Mouse (Mus musculus) heart, embryonic 15.5 days (tissue): ENCODE results near the gene Adamts20. TPM values are rescaled to one million over a fixed set of nuclear protein-coding genes. Genes with fewer than 3 reads are reported as not detected.

Source experiments
- ATAC-seq: fragments of 200-750 bp; cut with Nextera tagmentation; replicated peaks from 2 replicates; pipeline ENCODE4 v1.8.0; 2017; ENCODE audit warnings: low read depth, moderate TSS enrichment; ENCODE audit not compliant: insufficient number of reproducible peaks, insufficient read depth, low FRiP score
- H3K27ac ChIP-seq: fragments of 300-500 bp; sonication (generic); 2 replicates; pipeline ENCODE4 v1.5.1; 2015; ENCODE audit warnings: mild to moderate bottlenecking, inconsistent platforms
- H3K27me3 ChIP-seq: fragments of 300-500 bp; sonication (generic); 2 replicates; pipeline ENCODE4 v1.6.1; 2015; ENCODE audit warnings: inconsistent platforms
- H3K36me3 ChIP-seq: fragments of 300-500 bp; sonication (generic); 2 replicates; pipeline ENCODE4 v1.6.1; 2015; ENCODE audit warnings: mild to moderate bottlenecking, inconsistent platforms
- H3K4me1 ChIP-seq: fragments of 300-500 bp; sonication (generic); replicated peaks from 2 replicates; pipeline ENCODE4 v1.6.1; 2015; ENCODE audit warnings: inconsistent platforms
- H3K4me2 ChIP-seq: fragments of 300-500 bp; sonication (generic); 2 replicates; pipeline ENCODE4 v1.6.1; 2015; ENCODE audit warnings: inconsistent platforms, mild to moderate bottlenecking, moderate library complexity
- H3K4me3 ChIP-seq: fragments of 300-500 bp; sonication (generic); 2 replicates; pipeline ENCODE4 v1.5.1; 2015; ENCODE audit warnings: mild to moderate bottlenecking, inconsistent platforms
- H3K9ac ChIP-seq: fragments of 300-500 bp; sonication (generic); 2 replicates; pipeline ENCODE4 v1.6.1; 2015; ENCODE audit warnings: mild to moderate bottlenecking, inconsistent platforms
- H3K9me3 ChIP-seq: fragments of 300-500 bp; sonication (generic); replicated peaks from 2 replicates; pipeline ENCODE4 v1.6.1; 2016; ENCODE audit warnings: inconsistent platforms
- WGBS: fragments of 180-500 bp; shearing (Covaris S2); methylation state at CpG from one replicate; pipeline ENCODE4 v1.1.7; 2015; ENCODE audit warnings: mixed read lengths; 5-methylcytosine and 5-hydroxymethylcytosine counted together
- polyA plus RNA-seq: library from polyadenylated mRNA; unstranded; fragments of >200 nt; fragmentation: Nextera tagmentation; extraction: Ambion mirVana; gene quantifications from 2 replicates; pipeline ENCODE4 v1.2.1, GENCODE M21; 2015

Adamts20 gene
- polyA plus RNA-seq, 1 experiment from 2014 or later: 0.92 TPM

DNA sequence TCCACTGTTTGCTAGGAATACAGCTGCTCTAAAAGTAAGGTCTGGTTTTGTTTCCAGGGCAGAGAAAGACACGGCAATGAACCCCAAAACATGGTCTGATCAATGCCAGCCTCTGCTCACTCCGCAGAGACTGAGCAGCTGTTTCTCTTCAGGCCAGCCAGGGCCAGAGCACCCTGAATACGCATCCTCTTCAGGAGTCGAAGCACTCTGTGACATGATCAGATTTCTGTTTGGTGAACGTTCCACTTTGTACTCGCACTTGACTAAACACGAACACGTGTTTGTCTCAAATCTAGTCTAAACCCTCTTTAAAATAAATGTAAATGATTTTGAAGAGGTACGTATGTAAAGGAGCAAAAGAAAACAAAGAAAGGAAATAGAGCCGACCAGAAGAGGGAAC lies 130.6 kb downstream of the Adamts20 start:
- WGBS: 65% methylated on average over 10 of the region's 10 CpGs
- Histone ChIP-seq H3K9me3 (no peaks in the 10 kb centered on the region), H3K4me3 (no peak overlapping the region), H3K4me2 (no peak overlapping the region), H3K9ac (no peak overlapping the region), H3K27ac (no peak overlapping the region), H3K27me3 (no peaks in the 10 kb centered on the region), H3K4me1 (no peaks in the 10 kb centered on the region), H3K36me3 (no peaks in the 10 kb centered on the region)
- no peak for ATAC-seq

DNA sequence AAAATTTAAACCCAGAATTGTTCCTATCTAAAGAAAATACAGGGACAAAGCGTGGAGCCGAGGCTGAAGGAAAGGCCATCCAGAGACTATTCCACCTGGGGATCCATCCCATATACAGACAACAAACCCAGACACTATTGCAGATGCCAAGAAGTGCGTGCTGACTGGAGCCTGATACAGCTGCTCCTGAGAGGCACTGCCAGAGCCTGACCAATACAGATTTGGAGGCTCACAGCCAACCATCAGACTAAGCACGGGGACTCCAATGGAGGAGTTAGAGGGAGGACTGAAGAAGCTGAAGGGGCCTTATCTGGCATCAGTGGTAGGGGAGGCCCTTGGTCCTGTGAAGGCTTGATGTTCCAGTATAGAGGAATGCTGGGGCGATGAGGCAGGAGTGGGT lies 138.6 kb downstream of the Adamts20 start:
- Histone ChIP-seq H3K27ac (no peak overlapping the region), H3K4me3 (no peak overlapping the region), H3K4me1 (peaks cover 13% of the 10 kb centered on the region), H3K36me3 (no peaks in the 10 kb centered on the region), H3K27me3 (no peaks in the 10 kb centered on the region), H3K9ac (no peak overlapping the region), H3K9me3 (0 out of 2 replicates have a peak, but pooled peaks cover 4% of the 10 kb centered on the region), H3K4me2 (no peak overlapping the region)
- ATAC-seq: no peak
- WGBS: 71% methylated on average over 5 of the region's 5 CpGs

DNA sequence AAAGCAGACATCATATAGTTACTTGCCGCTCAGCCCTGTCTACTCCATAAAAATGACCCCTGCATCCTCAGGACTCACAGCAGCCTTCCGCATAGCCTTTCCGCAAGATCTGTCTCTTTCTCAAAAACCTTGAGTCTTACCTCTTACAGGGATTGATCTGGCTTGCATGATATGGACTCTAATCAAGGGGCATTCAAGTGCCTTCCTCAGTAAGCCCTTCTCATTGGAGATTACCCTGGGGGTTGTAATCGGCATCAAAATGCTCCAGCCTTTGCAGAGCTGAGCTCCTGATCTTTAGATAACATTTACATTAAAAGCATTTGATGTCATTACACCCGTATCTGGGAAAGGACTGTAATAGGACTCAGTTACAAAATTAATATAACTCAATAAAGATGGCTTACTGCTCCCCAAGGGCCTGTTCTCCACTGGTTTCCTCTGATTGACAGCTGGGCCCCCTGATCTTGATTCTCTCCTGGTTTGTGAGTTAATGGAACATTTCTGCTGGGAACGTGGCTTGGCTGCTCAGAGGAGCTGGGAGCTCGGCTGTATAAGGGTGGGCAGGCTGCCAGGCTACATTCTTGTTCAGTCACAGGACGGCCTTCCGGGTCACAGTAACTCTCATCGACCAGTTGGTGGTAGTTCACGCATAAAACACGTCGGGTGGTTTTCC lies 139.6 kb downstream of the Adamts20 start:
- no peaks in the 10 kb centered on the region for H3K36me3 ChIP-seq
- peaks cover 13% of the 10 kb centered on the region for H3K4me1 ChIP-seq
- H3K9me3 ChIP-seq: 0 out of 2 replicates have a peak, but pooled peaks cover 4% of the 10 kb centered on the region
- H3K4me2 ChIP-seq: 0 out of 2 replicates have a peak overlapping the region, but pooled peaks have one; percentile 10
- H3K27ac ChIP-seq: peak overlapping the region; percentile 32
- no peaks in the 10 kb centered on the region for H3K27me3 ChIP-seq
- H3K9ac ChIP-seq: no peak overlapping the region
- H3K4me3 ChIP-seq: no peak overlapping the region
- ATAC-seq: peak; percentile 84
- 35% methylated on average over 13 of the region's 13 CpGs for WGBS

DNA sequence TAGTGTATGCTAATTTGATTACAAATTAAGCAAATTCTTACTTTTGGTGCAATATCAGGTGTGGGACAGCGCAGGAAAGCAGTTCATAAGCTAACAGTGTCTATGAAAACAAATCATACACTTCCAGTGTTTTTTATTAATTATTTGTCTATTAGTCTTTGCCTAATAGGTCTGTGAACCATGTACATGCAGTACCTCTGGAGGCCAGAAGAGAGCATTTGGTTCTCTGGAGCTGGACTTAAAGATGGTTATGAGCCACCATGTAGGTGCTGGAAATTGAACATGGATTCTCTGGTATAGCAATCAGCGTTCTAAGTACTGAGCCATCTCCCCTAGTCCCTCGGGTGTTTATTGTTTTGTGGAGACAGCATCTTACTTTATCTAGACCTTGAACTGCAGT lies 149.0 kb downstream of the Adamts20 start:
- 86% methylated on average over 3 of the region's 3 CpGs for WGBS
- H3K4me3 ChIP-seq: no peak overlapping the region

DNA sequence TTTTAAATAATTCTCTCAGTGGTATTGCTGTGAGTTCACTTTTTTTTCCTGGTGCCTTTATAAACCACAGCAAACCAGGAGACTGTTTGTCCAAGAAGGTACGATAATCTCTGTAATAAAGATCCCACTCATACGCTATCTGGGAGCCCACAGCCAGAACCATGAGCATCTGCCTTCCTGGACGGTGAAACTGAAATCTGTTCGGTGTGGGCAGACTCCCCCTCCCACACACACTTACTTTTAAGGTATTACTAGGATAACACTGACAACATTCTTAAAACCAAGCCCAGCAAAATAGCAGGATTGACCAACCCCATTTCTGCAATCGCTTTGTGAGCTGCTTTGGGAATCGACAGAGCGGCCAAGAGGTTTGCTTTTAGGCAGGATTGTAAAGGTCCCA lies 155.5 kb downstream of the Adamts20 start:
- Histone ChIP-seq H3K9ac (no peak overlapping the region), H3K4me1 (no peaks in the 10 kb centered on the region), H3K27me3 (no peaks in the 10 kb centered on the region), H3K27ac (no peak overlapping the region), H3K36me3 (no peaks in the 10 kb centered on the region), H3K4me3 (no peak overlapping the region), H3K4me2 (no peak overlapping the region), H3K9me3 (no peaks in the 10 kb centered on the region)
- no peak for ATAC-seq
- WGBS: 65% methylated on average over 7 of the region's 7 CpGs

More for the DNA sequence above, 149.0 kb downstream of the Adamts20 start:
- no peak overlapping the region for H3K9ac ChIP-seq
- no peak overlapping the region for H3K27ac ChIP-seq
- no peaks in the 10 kb centered on the region for H3K36me3 ChIP-seq
- no peak for ATAC-seq
- H3K4me1 ChIP-seq: 0 out of 2 replicates have a peak, but pooled peaks cover 2% of the 10 kb centered on the region
- no peaks in the 10 kb centered on the region for H3K27me3 ChIP-seq
- H3K9me3 ChIP-seq: no peaks in the 10 kb centered on the region
- H3K4me2 ChIP-seq: no peak overlapping the region

DNA sequence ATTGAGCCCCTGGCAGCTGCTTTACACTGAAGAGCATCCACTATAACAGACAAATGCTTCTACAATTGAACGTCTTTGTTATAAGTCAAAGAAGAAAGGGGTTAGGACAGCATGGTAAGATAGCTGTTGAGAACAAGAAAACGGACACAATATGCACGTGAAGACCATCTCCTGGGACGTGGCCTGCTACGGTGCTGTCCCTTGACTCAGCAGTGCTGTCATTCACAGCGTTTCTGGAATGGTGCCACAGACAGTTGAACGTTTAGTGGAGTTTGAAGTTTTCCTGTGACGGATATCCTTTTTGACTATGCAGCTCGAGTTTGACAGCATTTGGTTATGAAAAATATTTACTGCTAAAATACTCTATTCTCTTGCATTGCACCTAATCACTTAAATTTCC lies 157.3 kb downstream of the Adamts20 start:
- WGBS: 57% methylated on average over 9 of the region's 9 CpGs

DNA sequence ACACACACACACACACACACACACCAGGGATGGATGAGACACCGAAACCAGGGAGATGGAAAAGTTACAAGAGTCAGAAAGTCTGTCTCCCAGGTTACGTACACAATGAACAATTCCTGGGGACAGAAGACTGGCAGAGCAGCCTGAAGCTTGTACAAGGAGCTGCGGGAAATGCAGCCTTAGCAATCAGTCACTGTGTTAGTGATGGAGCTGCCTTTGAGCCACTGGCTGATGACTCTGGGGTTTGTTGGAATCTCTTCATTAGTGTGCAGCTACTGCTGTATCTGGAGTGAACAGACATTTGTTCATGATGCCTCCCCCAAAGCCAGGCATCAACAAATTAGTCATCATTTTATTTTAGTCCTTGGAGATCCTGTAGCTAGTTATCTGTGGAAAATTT lies 162.1 kb downstream of the Adamts20 start:
- H3K4me3 ChIP-seq: no peak overlapping the region
- H3K36me3 ChIP-seq: no peaks in the 10 kb centered on the region
- 70% methylated on average over 3 of the region's 3 CpGs for WGBS
- ATAC-seq: no peak
- no peak overlapping the region for H3K27ac ChIP-seq
- H3K4me1 ChIP-seq: no peaks in the 10 kb centered on the region
- H3K27me3 ChIP-seq: no peaks in the 10 kb centered on the region
- H3K9me3 ChIP-seq: no peaks in the 10 kb centered on the region
- H3K9ac ChIP-seq: no peak overlapping the region
- no peak overlapping the region for H3K4me2 ChIP-seq

More for the DNA sequence above, 157.3 kb downstream of the Adamts20 start:
- Histone ChIP-seq H3K27ac (no peak overlapping the region), H3K9ac (no peak overlapping the region), H3K4me3 (no peak overlapping the region), H3K9me3 (no peaks in the 10 kb centered on the region), H3K4me2 (no peak overlapping the region), H3K4me1 (no peaks in the 10 kb centered on the region), H3K36me3 (no peaks in the 10 kb centered on the region), H3K27me3 (no peaks in the 10 kb centered on the region)
- no peak for ATAC-seq

DNA sequence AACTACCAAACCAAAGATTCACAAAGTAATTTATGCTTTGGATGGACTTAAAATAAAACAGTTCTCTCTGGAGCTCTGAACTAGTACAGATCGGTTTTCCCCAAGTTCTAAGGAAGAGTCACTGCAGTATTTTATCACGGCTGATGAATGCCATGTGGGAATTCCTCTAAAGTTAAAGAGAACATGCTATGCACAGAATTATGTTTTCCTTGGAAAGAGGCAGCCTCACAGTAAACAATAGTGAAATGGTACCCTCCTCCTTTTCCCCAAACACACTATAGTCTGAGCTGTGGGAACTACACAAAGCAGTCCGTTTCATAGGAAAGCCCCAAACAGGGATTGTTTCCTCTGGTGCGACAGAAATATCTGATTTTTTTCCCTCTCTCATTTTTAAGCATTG lies 171.1 kb downstream of the Adamts20 start:
- WGBS: 57% methylated on average over 4 of the region's 4 CpGs
- no peak for ATAC-seq
- no peak overlapping the region for H3K27ac ChIP-seq
- H3K4me2 ChIP-seq: no peak overlapping the region
- no peaks in the 10 kb centered on the region for H3K9me3 ChIP-seq
- H3K36me3 ChIP-seq: no peaks in the 10 kb centered on the region
- H3K27me3 ChIP-seq: no peaks in the 10 kb centered on the region
- no peaks in the 10 kb centered on the region for H3K4me1 ChIP-seq
- H3K4me3 ChIP-seq: no peak overlapping the region
- no peak overlapping the region for H3K9ac ChIP-seq

DNA sequence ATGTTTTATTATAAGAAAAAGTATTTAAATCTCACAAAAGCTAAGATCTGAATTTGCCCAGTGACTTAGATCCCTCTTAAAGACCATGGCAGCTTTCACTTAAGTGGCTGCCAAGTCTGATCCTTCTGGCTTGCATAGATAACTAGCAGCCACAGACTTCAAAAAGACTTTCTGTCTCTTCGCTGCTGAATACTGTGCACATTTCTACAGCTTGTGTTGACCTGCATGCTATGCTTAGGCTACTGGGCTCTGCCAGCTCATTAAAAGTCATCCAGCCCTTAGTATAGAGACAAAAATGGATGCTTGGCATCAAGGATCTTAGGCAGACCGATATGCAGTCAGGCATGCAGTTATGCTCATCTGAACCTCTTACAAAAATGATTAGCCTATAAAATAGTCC lies 177.2 kb downstream of the Adamts20 start:
- no peak overlapping the region for H3K4me3 ChIP-seq
- no peaks in the 10 kb centered on the region for H3K4me1 ChIP-seq
- 68% methylated on average over 2 of the region's 2 CpGs for WGBS
- ATAC-seq: no peak
- no peak overlapping the region for H3K9ac ChIP-seq
- H3K27me3 ChIP-seq: no peaks in the 10 kb centered on the region
- no peak overlapping the region for H3K4me2 ChIP-seq
- H3K9me3 ChIP-seq: no peaks in the 10 kb centered on the region
- no peaks in the 10 kb centered on the region for H3K36me3 ChIP-seq
- H3K27ac ChIP-seq: no peak overlapping the region

DNA sequence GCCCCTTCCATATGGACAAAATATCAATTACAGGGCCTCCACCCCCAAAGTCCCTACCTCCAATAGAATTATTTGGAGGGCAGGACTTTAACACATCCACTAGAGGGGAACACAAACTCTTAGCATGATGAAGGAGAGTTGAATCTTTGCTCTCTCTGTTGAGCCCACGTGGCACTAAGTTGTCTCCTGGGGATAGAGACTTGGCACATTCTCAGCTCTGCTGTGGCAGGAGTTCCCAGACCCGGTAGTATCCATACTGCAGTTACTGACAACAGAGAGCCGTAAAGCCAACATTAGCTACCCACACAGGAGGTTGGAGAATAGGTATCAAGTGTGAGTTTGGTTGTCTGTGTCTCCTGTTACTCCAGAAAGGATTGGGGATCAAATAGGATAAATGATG lies 177.7 kb downstream of the Adamts20 start:
- 74% methylated on average over 3 of the region's 3 CpGs for WGBS
- Histone ChIP-seq H3K9ac (no peak overlapping the region), H3K4me2 (no peak overlapping the region), H3K4me1 (no peaks in the 10 kb centered on the region), H3K27ac (no peak overlapping the region), H3K27me3 (no peaks in the 10 kb centered on the region), H3K4me3 (no peak overlapping the region), H3K9me3 (no peaks in the 10 kb centered on the region), H3K36me3 (no peaks in the 10 kb centered on the region)
- no peak for ATAC-seq

DNA sequence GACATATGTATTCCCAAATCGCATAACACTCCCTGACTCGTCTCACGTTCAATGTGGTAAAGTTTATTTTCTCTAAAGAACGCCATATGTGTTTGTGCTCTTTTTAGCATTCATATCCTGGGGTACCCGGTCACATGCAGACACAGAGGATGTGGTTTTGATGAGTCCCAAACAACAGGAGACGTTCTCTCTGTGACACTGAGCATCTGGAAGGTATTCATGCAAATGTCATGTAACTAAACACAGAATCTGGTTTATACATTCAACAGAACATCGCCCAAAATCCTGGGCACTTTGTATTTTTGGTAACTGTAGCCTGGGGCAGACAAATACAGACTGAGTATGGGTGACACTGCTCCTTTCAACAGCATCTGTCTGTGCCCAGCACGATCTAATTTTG lies 188.8 kb downstream of the Adamts20 start:
- Histone ChIP-seq H3K9me3 (no peaks in the 10 kb centered on the region), H3K9ac (no peak overlapping the region), H3K4me1 (no peaks in the 10 kb centered on the region), H3K36me3 (no peaks in the 10 kb centered on the region), H3K4me2 (no peak overlapping the region), H3K27ac (no peak overlapping the region), H3K4me3 (no peak overlapping the region), H3K27me3 (no peaks in the 10 kb centered on the region)
- 74% methylated on average over 8 of the region's 8 CpGs for WGBS
- no peak for ATAC-seq

DNA sequence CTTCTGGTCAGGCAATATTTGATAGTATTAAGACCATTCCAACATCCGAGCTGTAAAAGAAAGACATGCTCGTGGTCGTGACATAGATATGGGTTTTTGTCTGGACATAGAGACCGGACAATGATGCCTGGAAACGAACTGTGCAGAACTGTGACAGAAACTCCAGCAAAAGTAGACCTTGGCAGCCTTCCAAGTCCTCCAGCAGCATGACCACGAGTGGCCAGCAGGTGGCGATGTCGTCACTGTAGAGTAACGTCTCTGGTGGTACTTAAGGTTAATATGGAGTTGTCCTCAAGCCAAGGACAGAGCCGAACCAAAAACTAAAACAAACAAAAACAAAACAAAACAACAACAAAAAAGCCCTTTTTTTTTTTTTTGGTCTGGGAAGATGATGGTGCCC lies 199.6 kb downstream of the Adamts20 start:
- H3K9ac ChIP-seq: no peak overlapping the region

More for the DNA sequence above, 199.6 kb downstream of the Adamts20 start:
- H3K4me2 ChIP-seq: no peak overlapping the region
- ATAC-seq: no peak
- peaks cover 3% of the 10 kb centered on the region; the same call in 1 of the 2 replicates for H3K4me1 ChIP-seq
- no peak overlapping the region for H3K27ac ChIP-seq
- no peaks in the 10 kb centered on the region for H3K27me3 ChIP-seq
- H3K36me3 ChIP-seq: no peaks in the 10 kb centered on the region
- H3K4me3 ChIP-seq: no peak overlapping the region
- H3K9me3 ChIP-seq: no peaks in the 10 kb centered on the region
- WGBS: 16% methylated on average over 10 of the region's 10 CpGs
